In genomic region chr11:22610433-22611101, GRCm38 (mm10) we compare ENCODE assay signal across 8 mouse cellular contexts.
DNase-seq lines count a peak whose midpoint lies in the region; ATAC-seq and TF ChIP-seq lines count a peak whose summit lies in the region.

No protein-coding gene starts in this region.

- TF ChIP-seq CTCF in lung, embryonic 14.5 days (IDR thresholded peaks at IDR 0.05; ENCODE audit: low read depth), result no peak; the same call in 1 of the 2 replicates
- TF ChIP-seq CTCF in forebrain, postnatal 0 days (IDR thresholded peaks at IDR 0.05; ENCODE audit: low read depth), result peak; percentile 29
- TF ChIP-seq CTCF in thymus, adult 2 months (IDR thresholded peaks at IDR 0.05; ENCODE audit: borderline replicate concordance, control insufficient read depth, extremely low read depth, insufficient read depth, low read length, poor library complexity), result no peak

- TF ChIP-seq POLR2A in thymus, adult 2 months (IDR thresholded peaks at IDR 0.05; ENCODE audit: control insufficient read depth, extremely low read depth, insufficient read depth, low read length, poor library complexity), result no peak

- DNase-seq in lung, embryonic 14.5 days, result peak; percentile 59
- no peak for DNase-seq in lung, postnatal 25 days (ENCODE audit: low spot score)
- DNase-seq in forebrain, postnatal 0 days, result no peak
- peak; percentile 32 to 36 for DNase-seq in kidney, postnatal 36 days
- no peak for DNase-seq in thymus, adult 2 months
- no peak for DNase-seq in adipocyte (ENCODE audit: low spot score)
- DNase-seq in spleen, postnatal 10 days (ENCODE audit: low spot score in 2 of 2), result no peak

- H3K9me3 ChIP-seq in lung, embryonic 14.5 days (ENCODE audit: low read depth, low read length), result 0 out of 2 replicates have a peak, but pooled peaks cover 3% of the 10 kb centered on the region
- H3K9me3 ChIP-seq in forebrain, postnatal 0 days (ENCODE audit: low read length), result no peaks in the 10 kb centered on the region
- H3K9me3 ChIP-seq in stomach, embryonic 15.5 days, result no peaks in the 10 kb centered on the region

- no peaks in the 10 kb centered on the region for H3K27me3 ChIP-seq in lung, embryonic 14.5 days (ENCODE audit: insufficient read depth, low read length)
- no peaks in the 10 kb centered on the region for H3K27me3 ChIP-seq in forebrain, postnatal 0 days (ENCODE audit: insufficient read depth, low read length)
- no peaks in the 10 kb centered on the region for H3K27me3 ChIP-seq in stomach, embryonic 15.5 days (replicated peaks)
- no peaks in the 10 kb centered on the region for H3K27me3 ChIP-seq in thymus, adult 2 months (ENCODE audit: control insufficient read depth, insufficient read depth, low read length)

- H3K27ac ChIP-seq in lung, embryonic 14.5 days (ENCODE audit: low read depth), result peak overlapping the region; percentile 51
- no peak overlapping the region for H3K27ac ChIP-seq in forebrain, postnatal 0 days (ENCODE audit: low read depth, low read length)
- no peak overlapping the region for H3K27ac ChIP-seq in stomach, embryonic 15.5 days
- no peak overlapping the region for H3K27ac ChIP-seq in thymus, adult 2 months (ENCODE audit: control insufficient read depth, insufficient read depth, low read length)

- peak; percentile 55 for ATAC-seq in lung, embryonic 14.5 days (ENCODE audit: insufficient read depth)
- peak; percentile 74 for ATAC-seq in forebrain, postnatal 0 days
- ATAC-seq in stomach, embryonic 15.5 days (ENCODE audit: insufficient read depth, low FRiP score, low read depth), result no peak

- peaks cover 6% of the 10 kb centered on the region; the same call in 1 of the 2 replicates for H3K4me1 ChIP-seq in lung, embryonic 14.5 days (ENCODE audit: insufficient read depth)
- H3K4me1 ChIP-seq in forebrain, postnatal 0 days (ENCODE audit: insufficient read depth), result no peaks in the 10 kb centered on the region
- peaks cover 14% of the 10 kb centered on the region for H3K4me1 ChIP-seq in stomach, embryonic 15.5 days
- no peaks in the 10 kb centered on the region for H3K4me1 ChIP-seq in thymus, adult 2 months (replicated peaks; ENCODE audit: control insufficient read depth, insufficient read depth, low read length)

- H3K9ac ChIP-seq in lung, embryonic 14.5 days, result no peak overlapping the region
- peak overlapping the region; percentile 14; the same call in 1 of the 2 replicates for H3K9ac ChIP-seq in forebrain, postnatal 0 days
- H3K9ac ChIP-seq in stomach, embryonic 15.5 days, result no peak overlapping the region

- peak overlapping the region; percentile 27 for H3K4me2 ChIP-seq in lung, embryonic 14.5 days
- H3K4me2 ChIP-seq in forebrain, postnatal 0 days (ENCODE audit: low read depth), result peak overlapping the region; percentile 17; the same call in 1 of the 2 replicates
- peak overlapping the region; percentile 24; the same call in 1 of the 2 replicates for H3K4me2 ChIP-seq in stomach, embryonic 15.5 days

- 6% methylated on average over 12 of the region's 12 CpGs for WGBS in lung, embryonic 14.5 days
- 14% methylated on average over 12 of the region's 12 CpGs for WGBS in forebrain, postnatal 0 days
- WGBS in stomach, embryonic 15.5 days, result 12% methylated on average over 12 of the region's 12 CpGs
- 38% methylated on average over 12 of the region's 12 CpGs for WGBS in thymus, adult 2 months

- no peaks in the 10 kb centered on the region for H3K36me3 ChIP-seq in lung, embryonic 14.5 days (ENCODE audit: insufficient read depth)
- no peaks in the 10 kb centered on the region for H3K36me3 ChIP-seq in forebrain, postnatal 0 days (ENCODE audit: insufficient read depth)
- H3K36me3 ChIP-seq in stomach, embryonic 15.5 days, result no peaks in the 10 kb centered on the region
- H3K36me3 ChIP-seq in thymus, adult 2 months (ENCODE audit: control insufficient read depth, insufficient read depth, low read length), result no peaks in the 10 kb centered on the region

- no peak overlapping the region for H3K4me3 ChIP-seq in lung, embryonic 14.5 days (ENCODE audit: low read depth, low read length)
- no peak overlapping the region for H3K4me3 ChIP-seq in forebrain, postnatal 0 days (ENCODE audit: low read depth, low read length)
- H3K4me3 ChIP-seq in stomach, embryonic 15.5 days (replicated peaks), result no peak overlapping the region
- no peak overlapping the region for H3K4me3 ChIP-seq in thymus, adult 2 months (ENCODE audit: control insufficient read depth, insufficient read depth, low read length)

Comparison
In these comparisons a context has a peak if more than half of its experiments do, and no peak if none do; other contexts are left out.
1. DNase-seq: peak in lung, embryonic 14.5 days (single experiment) and kidney, postnatal 36 days (2 of 2); none in lung, postnatal 25 days (single experiment), forebrain, postnatal 0 days (single experiment), thymus, adult 2 months (single experiment), adipocyte (single experiment) and spleen, postnatal 10 days (0 of 2).
2. Peak in every context shown above with its lines, with median percentiles within 50 percentile points of each other: H3K4me2 ChIP-seq.